ENCODE assay signal across 16 mouse cellular contexts in genomic region chr11:23945966-23946365, GRCm38 (mm10).
"Had no signal": no experiment of that assay in that cellular context is flagged by ENCODE, and none has a peak within 500 bp of the region (broad histone marks: within the 10 kb centered on the region; RNA-seq: fewer than 3 reads in every experiment).

No protein-coding gene starts in this region.

- H3K4me1 ChIP-seq: neural tube, embryonic 13.5 days; neural tube, embryonic 15.5 days; stomach, embryonic 15.5 days had no signal

- H3K27me3 ChIP-seq: neural tube, embryonic 13.5 days; neural tube, embryonic 15.5 days; stomach, embryonic 15.5 days had no signal

- H3K4me3 ChIP-seq: neural tube, embryonic 13.5 days; neural tube, embryonic 15.5 days; stomach, embryonic 15.5 days had no signal

- DNase-seq: retina, postnatal 1 day; right cerebral cortex, adult 18-20 months; right cerebral cortex, postnatal 14 days; right cerebral cortex, postnatal 25 days; right cerebral cortex, postnatal 4 days; spleen, adult 18-20 months; thymus, adult 18-20 months; thymus, adult 2 months; thymus, postnatal 14 days; thymus, postnatal 25 days; thymus, postnatal 36 days; thymus, postnatal 4 days had no signal

- H3K9ac ChIP-seq: neural tube, embryonic 13.5 days; neural tube, embryonic 15.5 days; stomach, embryonic 15.5 days had no signal

- H3K27ac ChIP-seq: neural tube, embryonic 13.5 days; neural tube, embryonic 15.5 days; stomach, embryonic 15.5 days; stomach, postnatal 0 days had no signal

- H3K36me3 ChIP-seq: neural tube, embryonic 13.5 days; neural tube, embryonic 15.5 days; stomach, embryonic 15.5 days had no signal

- H3K9me3 ChIP-seq: neural tube, embryonic 13.5 days; neural tube, embryonic 15.5 days; stomach, embryonic 15.5 days had no signal

- H3K4me2 ChIP-seq: neural tube, embryonic 13.5 days; neural tube, embryonic 15.5 days; stomach, embryonic 15.5 days had no signal
